Mouse (Mus musculus): ENCODE results near the gene Rab4a.

The Rab4a gene

DNA sequence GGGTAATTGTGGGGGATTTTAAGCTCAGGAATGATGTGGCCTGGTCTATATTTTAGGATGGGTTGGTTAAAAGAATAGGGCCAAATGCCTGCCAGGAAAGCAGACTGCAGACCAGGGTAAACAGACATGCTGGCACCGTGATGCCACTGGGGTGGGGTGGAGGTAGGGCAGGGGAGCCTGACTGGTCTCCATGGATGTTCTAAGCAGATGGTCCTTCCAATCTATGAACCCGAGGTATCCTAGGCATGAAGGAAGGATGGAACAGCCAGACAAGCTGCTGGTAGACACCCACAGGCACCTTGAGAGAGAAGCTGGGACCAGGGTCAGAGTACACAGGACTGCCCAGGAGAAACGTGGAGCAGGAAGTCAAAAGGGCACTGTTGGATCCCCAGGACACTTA is 41.8 kb downstream of the Rab4a start:
- DNase-seq (ENCODE audit: low spot score) = no peak

DNA sequence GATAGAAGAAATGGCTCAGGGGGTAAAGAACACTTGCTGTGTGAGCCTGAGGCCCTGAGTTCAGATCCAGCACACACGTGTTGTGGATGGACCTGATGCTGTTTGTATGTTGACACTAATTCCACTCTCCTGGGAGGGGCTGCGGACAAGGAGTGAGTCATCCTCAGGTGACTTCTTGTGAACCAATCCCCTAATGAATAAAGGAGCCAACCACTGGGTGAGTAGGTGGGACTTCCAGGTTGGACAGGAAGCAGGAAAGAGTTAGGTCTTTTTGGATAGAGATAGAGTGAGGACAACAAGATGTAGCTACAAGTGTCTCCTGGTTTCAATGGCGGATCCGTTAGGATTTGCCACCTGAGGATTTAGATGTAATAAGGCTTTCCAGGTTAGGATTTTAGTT is 43.6 kb downstream of the Rab4a start:
- no peak for DNase-seq (ENCODE audit: low spot score)

GRCm38 (mm10) chr8:123851590-123851989 is 45.8 kb downstream of the Rab4a start:
- DNase-seq (ENCODE audit: low spot score) = no peak

GRCm38 (mm10) chr8:123854252-123854651 is 48.5 kb downstream of the Rab4a start:
- DNase-seq (ENCODE audit: low spot score) = no peak

GRCm38 (mm10) chr8:123854733-123855475 is 49.1 kb downstream of the Rab4a start:
- DNase-seq (ENCODE audit: low spot score) = no peak

DNA sequence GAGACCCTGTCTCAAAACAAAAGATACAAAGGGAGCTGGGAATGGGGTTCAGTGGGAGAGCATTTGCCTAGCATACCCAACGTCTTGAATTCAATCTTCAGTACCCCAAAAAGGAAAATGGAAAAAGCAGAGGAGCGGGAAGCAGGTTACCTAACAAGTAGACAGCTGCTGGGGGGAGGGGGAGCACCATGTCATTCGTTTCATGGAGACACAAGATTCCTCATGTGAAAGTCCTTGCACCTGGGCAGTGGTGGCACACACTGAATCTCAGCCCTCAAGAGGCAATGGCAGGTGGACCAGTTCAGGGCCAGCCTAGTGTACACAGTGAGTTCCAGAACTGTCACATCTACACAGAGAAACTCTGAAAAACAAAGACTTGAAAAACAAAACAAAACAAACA is 51.6 kb downstream of the Rab4a start:
- DNase-seq (ENCODE audit: low spot score) = no peak

DNA sequence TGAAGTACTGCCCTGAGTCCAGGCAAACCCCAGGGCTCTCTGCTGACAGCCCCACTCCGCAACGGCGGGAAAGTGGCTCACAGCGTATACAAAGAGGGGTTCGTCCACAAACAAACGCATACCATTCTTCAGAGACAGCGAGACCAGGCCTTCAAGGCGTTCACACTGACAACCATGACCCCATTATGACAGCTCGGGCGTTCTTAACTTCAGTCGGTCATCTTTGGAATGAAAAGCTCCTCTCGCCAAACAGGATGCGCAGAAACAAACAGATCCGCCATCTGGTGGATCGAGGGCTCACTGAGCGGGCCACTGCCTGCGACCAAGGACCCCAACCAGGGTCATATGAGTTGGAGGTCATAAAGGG is 52.8 kb downstream of the Rab4a start:
- no peak for DNase-seq (ENCODE audit: low spot score)

DNA sequence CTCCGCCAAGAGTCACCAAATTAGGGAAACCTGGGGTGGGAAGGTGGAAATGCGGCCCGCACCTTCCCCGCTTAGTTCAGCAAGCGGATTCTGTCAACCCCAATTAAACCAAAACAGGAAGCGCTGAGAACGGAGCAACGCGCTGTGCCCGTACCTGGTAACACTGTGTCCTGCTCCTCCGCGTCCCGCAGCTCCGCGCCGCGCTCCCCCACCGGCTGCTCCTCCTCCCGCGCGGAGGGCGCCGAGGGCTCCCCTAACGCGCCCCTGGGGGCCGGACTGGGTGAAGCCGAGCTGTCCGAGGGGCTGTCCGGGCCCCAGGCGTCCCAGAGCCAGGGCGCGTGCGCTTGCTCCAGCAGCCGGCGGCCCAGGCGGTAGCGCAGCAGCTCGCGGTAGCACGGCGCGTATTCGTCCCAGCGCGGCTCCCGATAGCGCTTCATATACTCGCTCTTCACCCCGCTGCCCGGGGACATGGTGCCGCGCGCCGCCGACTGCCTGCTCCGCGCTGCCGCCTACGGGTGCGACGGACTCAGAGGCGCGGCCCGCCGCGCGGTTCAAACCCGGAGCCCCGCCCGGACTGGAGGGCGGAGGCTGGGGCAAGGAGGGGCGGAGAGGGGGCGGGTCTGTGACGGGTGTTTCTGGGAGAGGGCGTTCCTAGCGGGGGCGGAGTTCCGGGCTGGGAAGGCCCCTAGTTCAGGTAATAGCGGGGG is 53.3 kb downstream of the Rab4a start:
- DNase-seq (ENCODE audit: low spot score) = peak; percentile 92

DNA sequence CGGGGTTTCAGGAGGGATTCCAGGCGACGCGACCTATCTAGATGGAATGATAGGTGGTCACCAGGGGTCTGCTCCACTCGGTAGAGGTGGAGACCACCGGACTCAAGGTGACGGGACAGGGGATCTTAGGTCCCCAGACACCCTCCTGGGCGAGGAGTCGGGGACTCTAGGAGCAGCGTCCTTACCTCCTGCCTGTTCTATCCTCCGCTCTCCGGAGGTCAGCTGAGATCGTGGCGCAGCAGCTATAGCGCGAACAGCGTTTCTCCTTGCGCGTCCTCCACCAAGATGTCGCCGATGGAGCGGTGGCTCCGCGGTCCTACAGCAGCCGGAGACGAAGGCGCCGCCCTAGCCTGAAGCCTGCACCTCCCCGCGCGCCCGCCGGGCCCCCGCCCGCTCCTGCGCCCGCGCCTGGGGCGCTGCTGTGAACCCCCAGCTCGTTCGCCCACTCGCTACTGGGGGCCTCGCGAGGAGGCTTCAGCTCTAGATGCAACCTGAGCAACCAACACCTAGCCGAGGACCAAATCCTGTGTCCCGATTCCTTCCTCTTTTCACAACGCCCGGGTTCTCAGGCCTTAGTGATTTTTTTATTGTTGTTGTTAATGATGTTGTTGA is 54.0 kb downstream of the Rab4a start, which contains the start of gene Ccsap:
Ccsap (minus strand) TSS at position 562 of the 612 bp plus-strand sequence.
- peak; percentile 56 for DNase-seq (ENCODE audit: low spot score)

GRCm38 (mm10) chr8:123860386-123860785 is 54.6 kb downstream of the Rab4a start:
- no peak for DNase-seq (ENCODE audit: low spot score)

GRCm38 (mm10) chr8:123865786-123866185 is 60.0 kb downstream of the Rab4a start:
- DNase-seq (ENCODE audit: low spot score) = no peak

GRCm38 (mm10) chr8:123866971-123867370 is 61.2 kb downstream of the Rab4a start:
- no peak for DNase-seq (ENCODE audit: low spot score)

DNA sequence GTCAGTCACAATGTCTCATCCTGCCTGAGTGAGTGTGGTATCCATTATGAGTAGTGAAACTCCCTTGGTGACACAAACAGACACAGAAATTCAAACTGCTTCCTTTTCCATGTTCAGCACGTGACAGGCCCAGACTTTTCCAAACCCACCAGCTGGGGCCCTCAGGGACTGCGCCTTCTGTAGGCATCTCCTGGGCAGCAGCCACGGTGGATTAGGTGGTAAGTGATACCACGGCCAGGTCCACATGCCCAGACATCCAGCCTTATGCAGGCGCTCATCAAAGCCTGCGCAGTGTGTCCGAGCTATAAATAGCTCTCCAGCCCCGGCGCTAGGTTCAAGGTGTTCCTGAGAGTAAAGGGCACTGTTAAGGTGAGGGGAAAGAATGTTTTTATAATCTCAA is 66.3 kb downstream of the Rab4a start:
- DNase-seq (ENCODE audit: low spot score) = no peak

GRCm38 (mm10) chr8:123873364-123873763 is 67.6 kb downstream of the Rab4a start:
- no peak for DNase-seq (ENCODE audit: low spot score)

DNA sequence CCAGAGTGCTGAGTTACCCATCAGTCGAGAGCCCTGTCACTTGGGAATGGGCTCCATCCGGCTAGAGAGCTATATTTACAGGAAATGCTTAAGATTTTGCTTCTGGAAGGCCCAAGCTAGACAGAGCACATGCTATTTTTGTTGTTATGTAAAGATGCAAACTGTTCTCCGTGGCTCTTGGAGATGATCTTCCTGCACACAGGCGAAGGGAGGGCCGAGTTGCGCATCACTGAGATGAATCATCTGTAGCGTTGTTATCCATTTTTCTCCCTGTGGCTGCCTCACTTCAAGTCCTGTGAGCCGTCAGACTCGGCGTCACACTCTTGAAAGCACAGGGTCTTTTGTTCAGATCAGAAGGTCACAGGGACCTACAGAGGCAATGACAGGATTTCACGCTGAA is 68.5 kb downstream of the Rab4a start:
- DNase-seq (ENCODE audit: low spot score) = no peak

GRCm38 (mm10) chr8:123877865-123878264 is 72.1 kb downstream of the Rab4a start:
- no peak for DNase-seq (ENCODE audit: low spot score)

DNA sequence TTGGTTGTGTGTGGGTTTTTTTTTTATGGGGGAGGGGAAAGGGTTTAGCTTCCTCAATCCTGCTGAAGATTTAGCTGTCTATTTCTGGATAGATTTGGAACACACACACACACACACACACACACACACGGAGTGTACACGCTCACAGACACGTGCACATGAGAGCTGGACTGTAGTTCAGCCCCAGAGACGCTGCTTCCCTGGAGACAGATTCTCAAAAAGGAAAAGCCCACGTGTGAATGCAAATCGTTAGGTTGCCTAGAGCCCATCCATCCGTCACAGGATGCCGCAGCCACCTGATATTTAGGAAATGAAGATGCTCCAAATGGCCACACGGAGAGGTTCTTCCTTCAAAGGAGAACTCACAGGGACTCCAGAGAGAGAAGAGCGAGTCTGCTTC is 74.5 kb downstream of the Rab4a start:
- DNase-seq (ENCODE audit: low spot score) = no peak

DNA sequence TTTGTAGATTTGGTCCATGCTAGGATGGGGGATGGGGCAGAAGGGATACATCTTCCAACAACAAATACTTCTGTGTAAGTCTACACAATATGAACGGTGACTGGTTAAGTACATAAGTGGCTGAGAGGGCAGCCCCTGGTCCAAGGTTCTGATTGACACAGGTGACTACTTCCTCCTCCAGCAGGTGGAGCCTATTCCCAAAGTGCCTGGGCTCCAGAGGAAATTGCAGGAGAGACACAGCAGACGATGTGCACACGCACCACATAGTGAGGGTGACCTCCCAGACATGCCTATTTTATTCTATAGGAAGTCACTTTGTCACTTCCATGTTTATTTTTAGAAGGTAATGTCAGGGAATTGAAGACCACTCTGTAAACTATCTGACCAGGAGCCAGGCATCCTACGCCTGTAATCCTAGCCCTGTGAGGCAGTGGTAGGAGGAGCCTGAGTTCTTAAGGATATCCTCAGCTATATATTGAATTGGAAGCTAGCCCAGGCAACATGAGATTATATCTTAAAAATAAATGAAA is 75.1 kb downstream of the Rab4a start:
- DNase-seq (ENCODE audit: low spot score) = no peak

DNA sequence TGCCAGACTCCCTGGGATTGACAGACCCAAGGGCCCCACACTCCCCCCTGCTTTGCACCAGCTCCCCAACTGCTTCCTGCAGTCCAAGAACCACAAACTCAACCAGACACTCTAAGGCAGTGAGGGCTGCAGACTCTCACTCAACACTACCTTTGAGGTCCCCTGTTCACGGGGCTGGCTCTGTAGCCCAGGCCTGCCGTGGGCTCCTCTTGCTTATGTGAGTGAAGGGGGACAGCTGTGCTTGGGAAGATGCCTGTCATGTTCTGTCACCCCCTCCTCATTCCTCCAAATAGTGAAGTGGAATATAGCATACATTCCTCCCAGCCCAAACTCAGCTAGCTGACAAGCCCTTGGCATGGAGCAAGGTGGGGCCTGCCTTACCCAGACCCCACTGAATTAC is 76.6 kb downstream of the Rab4a start:
- DNase-seq (ENCODE audit: low spot score) = no peak

- no peak for DNase-seq (ENCODE audit: low spot score)
Measured at GRCm38 (mm10) chr8:123883094-123883493, 77.3 kb downstream of the Rab4a start.

All from ovary, postnatal 36 days (tissue).